Mouse (Mus musculus) kidney, adult 2 months (tissue): Measurements from ENCODE around the gene Efcab8.

ENCODE experiments used
- CTCF ChIP-seq: fragments of 200-500 bp; conservative IDR thresholded peaks from 2 replicates; pipeline ENCODE4 v1.5.1; 2011; ENCODE audit warnings: low read depth, mild to moderate bottlenecking, control low read depth, low read length, moderate library complexity, mixed read lengths; ENCODE audit not compliant: insufficient read depth, insufficient read length
- POLR2A ChIP-seq: fragments of 200-500 bp; IDR thresholded peaks from one replicate; pipeline ENCODE4 v1.6.1; 2011; ENCODE audit warnings: low read depth, low read length, control low read depth

DNA sequence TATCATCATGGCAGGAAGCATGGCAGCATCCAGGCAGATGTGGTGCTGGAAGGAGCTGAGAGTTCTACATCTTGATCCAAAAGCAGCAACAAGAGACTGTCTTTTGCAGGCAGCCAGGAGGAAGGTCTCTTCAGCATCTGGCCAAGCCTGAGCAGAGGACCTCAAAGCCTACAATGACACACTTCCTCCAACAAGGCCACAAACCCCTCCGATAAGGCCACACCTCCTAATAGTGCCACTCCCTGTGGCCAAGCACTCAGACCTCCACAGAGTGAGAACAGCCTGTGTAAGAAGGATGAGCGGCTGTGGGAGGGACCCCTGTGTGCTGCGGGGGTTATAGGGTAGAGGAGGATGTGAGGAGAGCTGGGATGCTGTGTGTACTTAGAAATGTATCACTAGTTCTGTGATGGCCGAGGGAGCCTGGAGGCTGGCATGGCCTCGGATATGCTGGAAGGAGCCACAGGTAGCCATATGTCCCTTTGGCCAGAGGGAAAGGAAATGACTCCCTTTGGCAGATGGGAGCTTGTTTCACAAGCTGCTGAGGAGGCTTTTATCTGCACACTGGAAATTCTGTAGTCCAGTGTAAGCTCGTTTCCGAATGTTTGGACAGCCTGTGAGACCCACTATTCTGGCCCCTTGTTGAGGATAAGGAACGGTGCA is 47.6 kb downstream of the Efcab8 start:
- TF ChIP-seq CTCF: no peak
- no peak for TF ChIP-seq POLR2A
